Mouse (Mus musculus) spleen, adult 12 weeks (tissue): ENCODE data around the gene Dbndd2.

Experiments used
- DNase-seq: peaks from one replicate; pipeline ENCODE4 v3.0.0; 2022; ENCODE audit warnings: low spot score

The Dbndd2 gene

DNA sequence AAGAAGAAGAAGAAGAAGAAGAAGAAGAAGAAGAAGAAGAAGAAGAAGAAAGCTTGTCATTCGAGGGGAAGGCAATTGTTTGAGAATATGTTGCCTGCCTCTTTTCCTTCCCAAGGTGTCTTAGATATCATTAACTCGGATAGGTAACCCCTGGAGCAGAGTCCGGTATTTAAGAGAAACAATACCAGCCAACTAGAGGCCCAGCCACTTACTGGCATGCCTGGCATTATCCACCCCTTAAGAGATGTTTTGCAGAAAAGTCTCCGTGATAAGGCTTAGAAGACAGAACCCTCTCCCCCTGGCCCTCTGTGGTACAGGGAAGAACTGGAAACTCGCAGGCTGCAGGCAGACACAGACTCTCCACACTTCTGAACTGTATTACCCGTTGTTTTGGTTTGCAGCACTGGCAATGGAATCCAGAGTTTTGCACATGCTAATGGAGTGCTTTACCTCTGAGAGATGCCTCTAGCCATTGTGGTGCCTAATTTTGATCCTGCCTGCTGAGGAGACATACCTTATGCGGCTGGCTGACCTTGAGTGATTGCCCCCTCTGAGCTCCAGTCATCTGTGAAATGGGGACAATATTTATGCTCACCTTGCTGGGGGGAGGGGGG lies 31.9 kb upstream of the Dbndd2 start:
- DNase-seq = no peak

DNA sequence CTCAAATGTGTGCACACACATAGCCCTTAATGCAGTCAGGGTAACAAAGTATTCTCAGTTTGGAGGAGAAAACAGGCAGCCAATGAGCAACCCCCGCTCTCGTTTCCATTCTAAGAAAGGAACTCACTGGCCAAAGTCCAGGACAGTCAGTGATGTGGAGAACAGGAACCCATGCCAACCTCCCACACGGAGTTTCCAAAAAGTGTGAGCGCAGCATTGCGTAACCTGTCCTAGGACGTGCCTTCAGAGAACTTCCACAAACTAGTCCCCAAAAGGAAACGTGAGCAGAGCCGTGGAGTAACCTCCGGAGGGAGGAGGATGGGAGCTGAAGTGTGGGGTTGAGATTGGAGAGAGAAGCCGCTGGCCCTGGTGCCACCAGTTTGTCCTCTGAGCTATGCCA lies 31.1 kb upstream of the Dbndd2 start:
- no peak for DNase-seq

DNA sequence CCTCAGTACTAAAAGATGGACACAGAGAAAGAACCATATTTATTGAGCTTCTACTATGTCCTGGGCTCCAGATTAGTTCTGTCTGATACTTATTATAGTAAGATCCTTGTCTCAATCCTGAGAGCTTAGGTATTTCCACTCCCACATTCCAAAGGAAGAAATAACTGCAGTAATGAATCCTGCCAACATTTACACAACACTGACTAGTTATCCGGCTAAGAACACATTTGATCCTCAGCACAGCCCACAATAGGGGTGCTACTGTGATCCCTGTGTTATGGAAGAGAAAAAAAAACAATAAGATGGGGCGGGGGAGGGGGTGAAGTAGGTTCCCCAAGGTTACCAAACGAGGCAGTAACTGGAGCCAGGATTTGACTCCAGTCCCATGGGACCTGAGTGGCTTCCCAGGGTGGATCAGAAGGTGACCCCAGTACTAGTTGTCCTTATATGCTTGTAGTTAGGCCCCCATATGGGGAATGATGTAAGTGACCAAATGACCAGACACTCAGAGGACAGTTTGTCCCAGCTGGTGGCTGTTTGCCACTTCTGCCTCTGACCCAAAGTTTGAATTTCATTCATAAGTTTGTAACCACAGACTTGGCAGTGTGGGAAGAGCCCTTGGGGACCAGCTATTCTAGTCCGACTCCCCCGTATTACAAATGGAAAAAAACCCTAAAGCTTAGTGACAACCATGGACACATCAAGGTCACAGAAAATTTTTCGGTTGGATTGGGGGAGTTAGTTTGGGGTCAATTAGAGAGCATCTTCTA lies 30.3 kb upstream of the Dbndd2 start:
- no peak for DNase-seq

DNA sequence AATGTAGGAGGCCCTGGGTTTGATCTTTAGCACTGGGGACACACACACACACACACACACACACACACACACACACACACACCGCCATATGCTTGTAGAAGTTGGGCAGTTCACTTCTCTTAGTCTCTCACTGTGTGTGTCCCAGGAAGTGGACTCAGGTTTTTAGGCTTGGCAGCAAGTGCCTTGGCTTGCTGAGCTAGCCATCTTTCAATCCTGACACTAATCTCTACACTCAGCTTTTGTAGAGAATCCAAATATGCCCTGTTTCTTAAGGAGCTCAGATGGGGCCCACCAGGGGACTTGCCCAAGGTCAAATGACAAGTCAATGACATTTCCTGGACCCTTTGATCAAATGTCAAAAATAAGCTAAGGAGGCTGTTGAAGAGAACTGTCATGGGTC lies 29.5 kb upstream of the Dbndd2 start:
- DNase-seq = no peak

DNA sequence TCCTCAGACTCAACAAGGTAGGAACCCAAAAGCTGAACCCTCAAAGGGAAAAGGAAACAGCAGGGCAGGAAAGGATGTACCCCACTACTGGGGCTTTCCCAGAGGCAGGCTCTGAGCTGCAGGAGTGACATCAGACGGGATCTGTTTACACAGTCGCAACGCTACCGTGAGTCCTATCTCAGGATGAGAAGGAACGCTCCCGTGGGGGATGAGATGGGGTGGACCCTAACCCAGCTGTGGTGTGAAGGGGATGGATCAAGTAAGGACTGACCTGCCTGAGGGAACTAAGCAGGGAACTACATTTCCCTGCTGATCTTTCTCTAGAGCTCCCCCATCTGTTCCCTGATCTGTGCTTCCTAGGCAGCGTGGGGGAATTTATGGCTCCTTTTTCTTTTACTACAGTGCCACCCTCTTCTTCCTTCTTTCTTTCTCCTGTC lies 29.0 kb upstream of the Dbndd2 start, which contains the start of gene Sys1:
Sys1 (plus strand) TSS at position 101 of the 437 bp plus-strand sequence.
- no peak for DNase-seq

DNA sequence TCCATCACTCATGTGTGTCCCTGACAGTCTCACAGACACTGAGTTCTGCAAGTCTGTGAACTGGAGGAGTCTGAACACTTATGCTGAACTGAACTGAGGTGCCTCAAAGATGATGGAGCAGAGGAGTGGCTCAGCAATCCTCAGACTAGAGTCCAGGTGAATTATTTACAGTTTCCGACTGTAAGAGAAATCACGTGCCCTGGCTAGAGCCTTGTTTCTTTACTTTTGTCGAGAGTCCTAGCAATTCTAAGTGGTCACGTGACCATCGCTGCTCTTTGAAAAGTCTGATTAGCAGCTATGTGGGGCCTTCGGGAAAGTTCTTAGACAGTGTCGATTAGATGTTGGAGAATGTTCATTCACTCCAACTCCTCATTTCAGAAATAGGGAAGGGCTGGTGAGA lies 28.0 kb upstream of the Dbndd2 start:
- DNase-seq = no peak

DNA sequence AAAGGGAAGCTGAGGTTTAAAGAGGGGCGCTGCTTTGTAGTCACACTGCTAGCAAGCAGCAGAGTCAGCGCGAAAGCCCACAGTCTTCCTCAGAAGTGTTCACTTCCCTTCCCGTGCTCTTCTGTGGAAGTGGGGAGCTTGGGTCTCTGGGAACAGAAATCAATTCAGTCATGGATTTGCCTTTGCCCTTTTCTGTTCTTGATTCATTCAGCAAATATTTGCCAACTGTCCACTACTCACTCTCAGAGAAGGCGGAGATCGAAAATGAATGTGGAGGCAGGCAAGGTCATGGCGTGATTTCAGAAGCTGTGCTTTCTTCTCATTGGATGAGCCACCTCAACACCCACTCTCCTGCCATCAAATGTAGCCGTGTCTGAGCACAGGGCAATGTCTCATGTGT lies 27.4 kb upstream of the Dbndd2 start:
- no peak for DNase-seq

DNA sequence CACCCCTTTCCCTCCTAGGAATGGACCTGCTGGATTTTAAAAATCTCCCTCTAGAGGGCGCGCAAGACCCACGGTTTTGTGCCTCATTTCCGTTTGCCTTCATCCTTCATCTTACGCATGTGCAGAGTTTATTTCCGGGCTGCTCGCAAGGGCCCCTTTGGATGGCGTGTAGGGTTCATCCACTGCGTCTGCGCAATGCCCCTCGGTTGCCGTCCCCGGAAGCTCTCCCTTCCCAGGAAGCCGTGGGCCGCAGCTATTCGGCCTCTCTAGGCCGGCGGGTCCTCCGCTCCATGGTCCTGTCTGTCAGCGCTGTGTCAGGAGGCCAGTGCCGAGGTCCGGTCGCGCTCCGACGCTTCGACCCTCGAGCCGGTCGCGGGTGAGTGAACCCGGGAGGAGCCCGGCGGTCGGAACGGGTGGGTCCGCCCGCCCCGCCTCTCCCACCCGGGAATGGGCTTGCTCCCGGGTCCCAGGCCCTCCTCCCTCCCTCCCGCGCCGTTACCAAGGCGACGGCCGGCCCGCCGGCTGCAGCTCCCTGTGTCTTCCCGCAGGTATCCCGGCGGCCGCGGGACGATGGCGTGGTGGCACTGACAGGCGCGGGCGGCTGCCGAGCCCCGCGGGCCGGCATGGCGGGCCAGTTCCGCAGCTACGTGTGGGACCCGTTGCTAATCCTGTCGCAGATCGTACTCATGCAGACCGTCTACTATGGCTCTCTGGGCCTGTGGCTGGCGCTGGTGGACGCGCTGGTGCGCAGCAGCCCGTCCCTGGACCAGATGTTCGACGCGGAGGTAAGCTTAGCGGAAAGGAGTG lies 25.0 kb upstream of the Dbndd2 start, which contains the start of gene Gm20458:
Gm20458 (plus strand) TSS at position 223 of the 807 bp plus-strand sequence.
- DNase-seq = peak; percentile 82

DNA sequence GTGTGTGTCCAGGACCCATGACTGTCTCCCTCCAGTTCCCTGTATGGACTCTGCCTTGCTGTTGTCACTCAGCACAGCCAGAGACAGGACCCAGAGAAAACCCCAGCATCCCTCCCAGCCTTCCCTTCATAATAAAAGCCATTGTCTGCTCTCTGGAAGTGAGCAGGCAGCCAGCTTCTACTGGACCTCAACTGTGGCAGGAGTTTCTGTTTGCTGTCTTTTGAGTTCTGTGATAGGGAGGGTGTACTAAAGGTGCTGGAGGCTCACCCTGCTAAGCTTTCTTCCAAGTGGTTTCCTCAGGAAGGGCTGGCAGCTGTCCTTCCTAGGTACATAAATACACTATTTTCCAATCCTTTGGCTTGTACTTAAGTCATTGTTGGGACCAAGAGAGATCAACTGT lies 20.7 kb upstream of the Dbndd2 start:
- DNase-seq = no peak

DNA sequence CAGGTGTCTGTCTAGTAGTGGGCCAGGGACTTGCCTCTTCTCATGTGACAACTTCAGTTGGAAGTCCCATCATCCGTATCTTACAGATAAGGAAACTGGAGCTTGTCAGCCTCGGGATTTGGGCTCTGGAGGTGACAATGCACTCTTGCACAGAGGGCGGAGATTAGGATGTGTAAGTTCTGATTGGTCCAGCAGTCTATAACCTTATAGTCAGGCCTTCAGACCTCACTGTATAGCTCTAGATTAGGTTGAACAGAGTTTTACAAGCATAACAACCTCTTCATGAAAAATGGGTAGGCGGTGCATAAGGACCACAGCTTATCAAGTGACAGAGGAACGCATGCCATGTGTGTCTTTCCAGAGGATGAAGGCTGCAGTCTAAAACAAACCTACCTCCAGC lies 19.1 kb upstream of the Dbndd2 start:
- DNase-seq = no peak

DNA sequence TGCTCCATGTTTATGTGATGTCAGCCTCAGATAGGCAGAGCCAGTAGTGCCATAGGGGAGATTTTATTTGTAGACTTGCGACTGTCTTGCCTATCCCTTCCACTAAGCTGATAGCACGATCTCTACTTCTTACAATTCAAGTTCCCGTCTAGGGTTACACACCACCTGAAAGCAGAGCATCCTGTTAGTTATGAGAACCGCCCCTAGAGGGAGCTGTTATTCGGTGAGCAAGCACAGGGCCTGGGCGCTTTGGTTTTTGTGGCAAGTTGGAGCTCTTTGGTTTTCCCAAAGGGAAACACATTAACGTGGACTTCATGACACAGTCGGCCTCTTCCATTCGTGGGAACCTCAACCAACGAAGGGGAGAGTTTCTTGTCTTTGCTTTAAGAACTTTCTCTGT lies 15.7 kb upstream of the Dbndd2 start:
- no peak for DNase-seq

DNA sequence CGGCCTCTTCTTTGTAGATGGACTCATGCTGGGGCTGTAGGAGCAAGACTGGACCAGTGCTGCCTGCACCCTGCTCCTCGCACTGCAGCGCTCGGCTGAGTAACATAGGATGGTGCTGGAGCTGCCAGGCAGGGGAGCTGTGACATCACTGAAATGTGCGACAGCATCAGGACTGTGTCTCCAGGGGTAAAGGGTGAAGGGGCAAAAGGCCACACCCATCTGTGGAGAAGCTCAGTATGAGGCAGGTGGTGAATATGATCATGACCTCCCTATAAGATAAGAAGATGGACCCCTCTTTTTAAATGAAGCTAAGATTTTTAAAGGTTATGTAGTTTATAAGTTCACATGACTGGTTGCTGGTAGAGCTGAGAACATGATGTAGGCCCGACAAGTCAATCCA lies 12.3 kb upstream of the Dbndd2 start, which contains the start of gene Trp53tg5:
Trp53tg5 (minus strand) TSS at position 101 of the 400 bp plus-strand sequence.
- DNase-seq = no peak

DNA sequence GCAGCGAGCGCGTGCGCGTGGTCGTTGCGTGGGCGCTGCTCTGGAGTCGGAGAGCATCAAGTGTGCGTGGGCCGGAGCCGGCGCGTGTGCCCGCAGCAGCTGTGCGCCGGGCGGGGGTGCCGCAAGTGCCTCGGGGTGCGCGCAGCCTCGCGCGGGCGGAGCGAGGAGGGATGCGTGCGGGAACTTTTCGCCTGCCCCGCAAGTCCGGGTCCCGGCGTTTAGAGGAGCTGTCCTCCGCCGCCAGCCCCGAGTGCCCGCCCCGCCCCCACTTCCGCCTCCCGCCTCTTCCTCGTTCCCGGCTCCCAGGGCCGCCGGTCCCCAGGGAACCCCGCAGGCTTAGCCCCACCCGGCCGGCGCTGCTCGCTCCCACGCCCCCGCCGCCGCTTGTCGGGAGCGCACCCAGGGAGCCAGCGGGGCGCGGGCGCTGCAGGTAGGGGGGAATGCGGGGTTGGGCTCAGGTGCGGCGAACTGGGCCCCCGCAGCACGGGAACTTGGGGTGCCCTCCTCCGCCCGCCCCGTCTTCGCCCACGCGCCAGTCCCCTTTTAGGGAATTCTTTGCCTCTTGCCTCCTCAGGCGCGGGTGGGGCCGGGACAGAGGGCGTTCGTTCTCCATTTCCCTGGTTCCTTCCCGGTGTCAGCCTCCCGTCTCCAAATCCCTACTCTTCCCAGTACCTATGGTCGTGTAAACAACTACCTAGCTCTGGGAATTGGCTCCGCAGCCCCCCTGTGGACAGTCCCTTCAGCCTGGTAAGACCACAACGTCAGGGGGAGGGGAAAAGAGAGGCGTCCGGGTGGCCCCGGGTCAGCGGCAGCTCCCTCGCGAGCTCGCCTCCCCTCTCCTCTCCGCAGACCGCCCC lies 580 bp downstream of the Dbndd2 start:
- no peak for DNase-seq

DNA sequence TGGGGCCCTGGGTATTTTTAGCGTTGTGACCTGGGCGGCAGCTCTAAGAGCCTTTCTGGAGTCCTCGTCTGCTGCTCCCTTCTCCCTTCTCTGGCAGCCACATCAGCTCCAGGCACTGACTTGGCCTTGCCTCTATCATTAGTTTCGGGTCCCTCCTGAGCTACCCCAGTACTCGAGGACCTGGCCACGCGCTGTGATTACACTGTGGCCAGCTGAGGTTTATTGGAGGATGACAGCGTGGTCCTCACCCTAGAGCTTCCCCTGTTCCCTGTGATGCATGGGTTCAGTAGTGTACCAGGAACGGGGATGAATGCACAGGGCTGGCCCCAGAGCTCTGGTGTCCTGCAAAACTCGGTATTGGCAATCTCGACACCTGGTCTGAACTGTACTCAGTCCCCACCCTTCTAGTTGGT lies 1.2 kb downstream of the Dbndd2 start:
- DNase-seq = no peak

DNA sequence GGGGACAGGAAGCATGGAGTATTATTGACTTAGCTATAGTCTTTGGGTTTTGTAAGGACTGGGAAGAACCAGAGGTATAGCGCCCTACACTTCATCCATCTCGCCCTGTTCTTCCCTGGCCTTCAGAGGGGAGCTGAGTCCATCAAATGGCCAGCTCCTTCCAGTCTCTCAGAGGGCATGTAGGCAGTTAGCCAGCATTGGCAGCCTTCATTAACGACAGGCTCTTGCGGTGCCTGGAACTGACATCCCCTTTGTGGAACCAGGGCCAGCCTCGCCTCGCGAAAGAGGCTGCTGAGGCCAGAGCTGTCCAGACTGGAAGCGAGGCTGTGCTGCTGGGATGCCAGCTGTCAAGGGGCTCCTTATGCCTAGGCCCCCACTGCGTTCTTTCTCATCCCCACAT lies 1.9 kb downstream of the Dbndd2 start:
- no peak for DNase-seq

DNA sequence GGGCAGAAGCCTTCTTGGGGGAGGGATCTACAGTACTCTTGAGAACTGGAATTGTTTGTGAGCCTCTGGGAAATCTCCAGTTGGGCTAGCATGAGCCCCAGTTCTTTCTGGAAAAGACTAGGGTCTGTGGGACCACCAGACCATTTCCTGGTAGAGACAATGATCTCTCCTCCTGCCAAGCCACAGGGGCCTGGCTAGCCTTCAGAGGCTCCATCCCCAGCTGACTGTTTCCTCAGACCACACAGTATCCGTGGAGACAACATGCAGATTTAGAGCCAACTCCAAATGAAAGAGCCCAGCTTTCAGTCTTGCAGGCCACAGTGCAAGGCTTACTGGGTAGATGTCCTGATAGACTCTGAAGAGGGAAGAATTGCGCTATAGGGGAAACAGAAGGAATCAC lies 8.2 kb downstream of the Dbndd2 start:
- DNase-seq = no peak

DNA sequence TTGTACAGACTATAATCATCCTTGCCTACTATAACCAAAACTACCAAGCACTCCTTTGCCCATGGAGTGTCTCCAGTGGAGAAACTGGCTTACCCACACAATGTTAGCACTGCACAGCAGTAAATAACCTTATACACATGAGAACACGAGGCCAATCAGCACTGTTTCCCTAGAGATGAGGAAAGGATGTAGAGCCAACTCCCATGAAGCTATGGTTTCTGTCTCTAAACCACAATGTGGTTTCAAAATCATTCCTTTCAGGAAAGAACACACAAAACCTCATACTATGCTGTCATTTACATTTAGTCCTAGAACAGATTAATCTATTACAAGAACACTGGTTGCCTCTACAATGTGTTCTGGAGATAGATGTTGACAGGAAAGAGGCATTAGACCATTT lies 10.4 kb downstream of the Dbndd2 start:
- DNase-seq = no peak

DNA sequence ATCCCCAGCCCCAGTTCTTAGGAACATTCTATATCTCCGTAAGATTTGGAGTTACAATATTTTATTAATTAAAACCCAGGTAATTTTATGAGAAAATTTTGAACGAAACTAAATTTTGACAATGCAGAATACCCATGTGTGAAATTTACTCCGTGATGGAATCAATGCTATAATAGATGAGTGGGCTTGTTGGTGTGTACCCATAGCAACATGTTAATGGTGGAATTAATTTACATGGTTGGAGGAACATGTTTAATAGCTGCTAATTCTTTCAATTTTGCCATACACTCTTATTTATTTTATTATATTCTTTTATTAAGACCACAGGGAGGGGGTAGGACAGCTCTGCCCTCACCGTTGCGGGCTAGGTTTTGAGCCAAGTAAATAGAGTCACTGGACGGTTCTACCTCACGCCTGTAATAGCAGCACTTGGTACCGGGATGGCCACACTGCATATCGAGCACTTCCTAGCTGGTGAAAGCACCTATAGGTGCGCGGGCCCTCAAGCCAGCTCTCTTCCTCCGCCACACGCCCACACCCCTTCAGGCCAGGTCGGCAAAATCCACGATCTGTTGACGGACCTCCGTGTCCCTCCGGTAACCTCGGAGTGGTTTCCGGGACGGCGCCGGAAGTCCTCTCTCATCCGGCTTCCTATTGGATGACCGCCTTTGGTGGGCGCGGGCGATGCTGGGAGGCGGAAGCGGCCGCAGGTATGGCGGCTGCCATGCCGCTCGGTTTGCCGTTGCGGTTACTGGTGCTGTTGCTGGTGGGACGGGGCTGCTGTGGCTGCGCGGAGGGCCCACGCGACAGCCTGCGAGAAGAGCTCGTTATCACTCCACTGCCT lies 11.2 kb downstream of the Dbndd2 start, which contains the start of gene Pigt:
Pigt (plus strand) TSS at position 674 of the 844 bp plus-strand sequence.
- DNase-seq = peak; percentile 71

DNA sequence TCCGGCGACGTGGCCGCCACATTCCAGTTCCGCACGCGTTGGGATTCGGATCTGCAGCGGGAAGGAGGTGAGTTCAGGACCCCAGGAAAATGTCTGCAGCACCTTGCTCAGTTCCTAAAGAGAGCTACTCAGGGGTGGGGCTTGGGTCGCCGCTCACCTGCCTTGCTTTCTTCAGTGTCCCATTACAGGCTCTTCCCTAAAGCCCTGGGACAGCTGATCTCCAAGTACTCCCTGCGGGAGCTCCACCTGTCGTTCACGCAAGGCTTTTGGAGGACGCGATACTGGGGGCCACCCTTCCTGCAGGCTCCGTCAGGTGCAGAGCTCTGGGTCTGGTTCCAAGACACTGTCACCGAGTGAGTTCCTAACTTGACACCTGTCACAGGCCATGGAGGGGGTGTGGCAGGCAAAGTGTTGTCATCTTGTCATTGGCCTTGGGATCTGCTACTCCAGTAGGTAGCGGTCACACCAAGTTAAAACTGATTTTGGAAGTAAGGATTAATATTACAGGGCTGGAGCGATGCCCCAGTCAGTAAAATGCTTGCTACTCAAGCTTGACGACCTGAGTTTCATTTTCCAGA lies 11.9 kb downstream of the Dbndd2 start:
- no peak for DNase-seq

DNA sequence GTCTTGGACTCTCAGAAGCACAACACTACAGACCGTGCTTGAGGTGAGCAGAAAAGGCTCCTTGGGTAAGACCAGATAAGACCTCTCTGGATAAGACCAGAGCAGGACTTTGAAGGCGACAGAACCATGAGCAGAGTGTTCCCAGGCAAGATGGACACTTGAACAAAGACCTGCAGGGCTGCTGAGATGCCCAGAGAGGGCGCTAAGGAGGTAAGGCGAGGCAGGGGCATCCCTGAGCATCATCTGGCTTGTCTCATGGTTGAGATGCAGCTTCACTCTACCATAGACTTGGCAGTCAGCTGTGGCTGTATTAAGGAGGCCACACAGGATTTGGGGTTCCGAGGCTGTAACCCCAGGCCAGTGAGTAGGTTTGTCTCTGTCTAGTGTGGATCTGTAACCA lies 13.4 kb downstream of the Dbndd2 start:
- DNase-seq = no peak
